Mouse (Mus musculus) myocyte (in vitro differentiated cells): ENCODE results near the gene Sycn.

ENCODE experiments used
- CEBPB ChIP-seq: IDR thresholded peaks from 2 replicates; pipeline ENCODE4 v1.6.1; 2011; ENCODE audit warnings: mild to moderate bottlenecking, moderate library complexity; ENCODE audit not compliant: poor library complexity, insufficient read depth, severe bottlenecking
- E2F4 ChIP-seq: IDR thresholded peaks from one replicate; pipeline ENCODE4 v1.6.1; 2011; ENCODE audit warnings: mild to moderate bottlenecking, control low read depth, moderate library complexity; ENCODE audit not compliant: insufficient read depth
- MAX ChIP-seq: IDR thresholded peaks from one replicate; pipeline ENCODE4 v1.6.1; 2011; ENCODE audit warnings: low read depth, mild to moderate bottlenecking, control low read depth
- MYOG ChIP-seq, 3 experiments: IDR thresholded peaks; one replicate each; pipeline ENCODE4 v1.6.1; 2011; ENCODE audit warnings: control low read depth in 2 of 3, low read depth in 2 of 3, mild to moderate bottlenecking in 2 of 3; ENCODE audit not compliant: insufficient read length in 2 of 3, control insufficient read depth in 1 of 3, insufficient read depth in 1 of 3
- POLR2A ChIP-seq: IDR thresholded peaks from one replicate; pipeline ENCODE4 v1.6.1; 2011; ENCODE audit warnings: low read depth, mild to moderate bottlenecking, control low read depth, moderate library complexity; ENCODE audit not compliant: insufficient read length
- POLR2AphosphoS2 ChIP-seq: IDR thresholded peaks from one replicate; pipeline ENCODE4 v1.6.1; 2011; ENCODE audit warnings: low read depth, control low read depth; ENCODE audit not compliant: insufficient read length
- SRF ChIP-seq: IDR thresholded peaks from one replicate; pipeline ENCODE4 v1.6.1; 2011; ENCODE audit warnings: low read depth; ENCODE audit not compliant: control insufficient read depth, insufficient read length
- TCF12 ChIP-seq: IDR thresholded peaks from one replicate; pipeline ENCODE4 v1.6.1; 2011; ENCODE audit warnings: mild to moderate bottlenecking, control low read depth; ENCODE audit not compliant: poor library complexity, insufficient read depth, severe bottlenecking
- TCF3 ChIP-seq: IDR thresholded peaks from one replicate; pipeline ENCODE4 v1.6.1; 2011; ENCODE audit warnings: low read depth, control low read depth; ENCODE audit not compliant: insufficient read length
- USF1 ChIP-seq: IDR thresholded peaks from one replicate; pipeline ENCODE4 v1.6.1; 2011; ENCODE audit warnings: low read depth, mild to moderate bottlenecking, control low read depth, moderate library complexity

- no peak for TF ChIP-seq POLR2A
- no peak for TF ChIP-seq MAX
- no peak for TF ChIP-seq E2F4
- no peak for TF ChIP-seq POLR2AphosphoS2
- TF ChIP-seq TCF3 = no peak
- no peak for TF ChIP-seq CEBPB
- no peak for TF ChIP-seq MYOG (IDR thresholded peaks at IDR 0.05; ENCODE audit: control insufficient read depth in 1 of 3, insufficient read depth in 1 of 3, insufficient read length in 2 of 3, low read depth in 2 of 3)
- TF ChIP-seq TCF12 = no peak
- no peak for TF ChIP-seq USF1
- TF ChIP-seq SRF = no peak
Observed at GRCm38 (mm10) chr7:28578543-28579053, 37.9 kb downstream of the Sycn start.
